Mouse (Mus musculus) liver, adult 2 months (tissue): ENCODE results near the gene Akap14.

ENCODE experiments used
- CTCF ChIP-seq: fragments of 200-500 bp; IDR thresholded peaks from 2 replicates; pipeline ENCODE4 v1.5.1; 2011; ENCODE audit warnings: low read depth, low read length, control low read depth
- POLR2A ChIP-seq: fragments of 200-500 bp; IDR thresholded peaks from 2 replicates; pipeline ENCODE4 v1.6.1; 2011; ENCODE audit warnings: low read length, control low read depth; ENCODE audit not compliant: insufficient read depth; ENCODE audit errors: extremely low read depth

DNA sequence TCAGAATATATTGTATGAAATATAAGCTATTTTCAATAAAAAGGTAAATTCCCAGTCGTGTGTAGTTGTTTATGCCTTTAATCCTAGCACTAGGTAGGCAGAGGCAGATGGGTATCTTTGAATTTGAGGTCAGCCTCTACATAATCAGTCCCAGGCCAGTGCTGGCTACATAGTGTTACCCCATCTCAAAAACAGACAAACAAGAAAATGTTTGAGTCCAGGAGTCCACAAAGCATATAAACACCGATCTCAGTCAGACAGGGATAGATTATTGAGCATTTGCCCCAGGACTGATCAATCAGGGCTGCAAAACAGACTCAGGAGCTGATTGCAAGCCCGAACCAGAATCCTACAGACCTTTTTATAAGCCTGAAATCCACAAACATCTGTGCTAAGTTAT is 49.1 kb downstream of the Akap14 start:
- TF ChIP-seq POLR2A (no peak), CTCF (no peak)
